Mouse (Mus musculus): ENCODE measurements at regions not wholly inside any gene's neighbourhood (a gene's known extent, or its start where the extent isn't known, plus 50 kb on each side); places are given as distances from the start of the nearest gene placed in this dataset.

DNA sequence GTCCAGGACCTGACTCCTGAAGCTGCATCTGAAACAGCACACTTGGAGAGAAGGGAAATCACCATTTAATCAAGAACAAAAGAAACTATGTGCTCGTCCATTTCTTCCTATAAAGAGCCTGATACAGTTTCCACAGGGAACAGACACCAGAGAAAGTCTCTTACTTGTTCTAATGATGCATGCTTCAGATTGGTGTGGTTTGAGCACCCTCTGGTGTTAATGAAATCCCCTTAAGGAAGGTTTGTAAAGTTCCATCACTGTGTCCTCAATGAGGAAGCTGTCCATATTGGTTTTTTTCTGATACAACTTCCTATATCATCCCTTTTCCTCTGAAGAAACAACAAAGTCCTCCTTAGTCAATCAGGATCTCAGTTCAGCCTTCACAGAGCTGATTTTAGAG lies 591.2 kb downstream of the Adam6a start:
- TF ChIP-seq CTCF (IDR thresholded peaks at IDR 0.05; ENCODE audit: borderline replicate concordance, insufficient read depth, low read depth, low read length) (no peak), POLR2A (IDR thresholded peaks at IDR 0.05; ENCODE audit: borderline replicate concordance, insufficient read depth, low read length) (no peak)

All from cerebellum, adult 2 months (tissue).